Comparison of ENCODE assay signal across 14 mouse cellular contexts in the genomic region with DNA sequence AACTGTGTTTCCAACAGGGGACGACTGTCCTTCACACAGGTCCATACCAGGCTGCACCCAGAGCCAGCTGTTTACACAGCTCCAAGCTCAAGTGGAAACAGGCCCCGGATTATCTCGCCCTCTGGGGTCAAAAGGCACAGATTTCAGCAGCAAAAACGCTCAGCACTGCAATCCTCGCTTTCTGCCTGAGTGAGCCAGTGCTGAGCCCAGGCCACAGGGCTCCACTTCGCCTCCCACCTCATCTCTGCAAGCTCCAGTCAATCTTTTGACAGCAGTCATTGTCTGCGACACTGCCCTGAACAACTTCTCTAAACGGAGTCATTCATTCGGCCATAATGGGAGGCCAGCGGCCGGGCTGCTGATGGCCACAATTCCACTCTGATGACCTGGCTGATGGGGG. TPM values are rescaled to one million over a fixed set of nuclear protein-coding genes. Genes with fewer than 3 reads are reported as not detected.
DNase-seq lines count a peak whose midpoint lies in the region; ATAC-seq lines count a peak whose summit lies in the region.
"Had no signal": no experiment of that assay in that cellular context is flagged by ENCODE, and none has a peak within 500 bp of the region (broad histone marks: within the 10 kb centered on the region; RNA-seq: fewer than 3 reads in every experiment).

No protein-coding gene starts in this region.

- H3K9ac ChIP-seq in forebrain, embryonic 12.5 days = no peak overlapping the region
- no peak overlapping the region for H3K9ac ChIP-seq in forebrain, embryonic 13.5 days
- no peak overlapping the region for H3K9ac ChIP-seq in liver, embryonic 11.5 days (ENCODE audit: low read depth, low read length)
- H3K9ac ChIP-seq in heart, embryonic 12.5 days = no peak overlapping the region

- no peaks in the 10 kb centered on the region for H3K9me3 ChIP-seq in forebrain, embryonic 12.5 days
- H3K9me3 ChIP-seq in forebrain, embryonic 13.5 days (replicated peaks) = no peaks in the 10 kb centered on the region
- H3K9me3 ChIP-seq in liver, embryonic 11.5 days (ENCODE audit: control insufficient read depth, low read length) = 0 out of 2 replicates have a peak, but pooled peaks cover 2% of the 10 kb centered on the region
- no peaks in the 10 kb centered on the region for H3K9me3 ChIP-seq in heart, embryonic 12.5 days (replicated peaks)

- peak; percentile 10 for DNase-seq in ovary, postnatal 36 days (ENCODE audit: low spot score)
- DNase-seq in ovary, postnatal 10 days (ENCODE audit: low spot score) = no peak
- no peak for DNase-seq in liver, embryonic 11.5 days (ENCODE audit: low spot score)
- peak; percentile 84 for DNase-seq in yolk sac, embryonic 10.5 days (ENCODE audit: low spot score)
- no peak for DNase-seq in right cerebral cortex, postnatal 10 days (ENCODE audit: low spot score in 2 of 2)
- DNase-seq: cerebellum, adult 8-10 months; layer of hippocampus, adult 9-11 months; lung, postnatal 36 days; right cerebral cortex, adult 18-20 months; thymus, postnatal 14 days had no signal

- H3K36me3 ChIP-seq in forebrain, embryonic 12.5 days (replicated peaks) = no peaks in the 10 kb centered on the region
- no peaks in the 10 kb centered on the region for H3K36me3 ChIP-seq in forebrain, embryonic 13.5 days (ENCODE audit: poor library complexity, severe bottlenecking)
- H3K36me3 ChIP-seq in liver, embryonic 11.5 days (ENCODE audit: control insufficient read depth, insufficient read depth, low read length) = no peaks in the 10 kb centered on the region
- no peaks in the 10 kb centered on the region for H3K36me3 ChIP-seq in heart, embryonic 12.5 days

- H3K27ac ChIP-seq in forebrain, embryonic 12.5 days = no peak overlapping the region
- H3K27ac ChIP-seq in forebrain, embryonic 13.5 days = no peak overlapping the region
- H3K27ac ChIP-seq in liver, embryonic 11.5 days (ENCODE audit: low read depth, low read length) = 0 out of 2 replicates have a peak overlapping the region, but pooled peaks have one; percentile 0
- H3K27ac ChIP-seq in heart, embryonic 12.5 days (ENCODE audit: poor library complexity, severe bottlenecking) = no peak overlapping the region

- peaks cover 19% of the 10 kb centered on the region for H3K4me1 ChIP-seq in forebrain, embryonic 12.5 days
- H3K4me1 ChIP-seq in forebrain, embryonic 13.5 days = 0 out of 2 replicates have a peak, but pooled peaks cover 6% of the 10 kb centered on the region
- H3K4me1 ChIP-seq in liver, embryonic 11.5 days (replicated peaks; ENCODE audit: control insufficient read depth, insufficient read depth, low read length) = peaks cover 3% of the 10 kb centered on the region; the same call in 1 of the 2 replicates
- no peaks in the 10 kb centered on the region for H3K4me1 ChIP-seq in heart, embryonic 12.5 days (replicated peaks)

- no peak overlapping the region for H3K4me3 ChIP-seq in forebrain, embryonic 12.5 days (replicated peaks)
- no peak overlapping the region for H3K4me3 ChIP-seq in forebrain, embryonic 13.5 days
- no peak overlapping the region for H3K4me3 ChIP-seq in liver, embryonic 11.5 days (ENCODE audit: low read depth, low read length)
- H3K4me3 ChIP-seq in heart, embryonic 12.5 days = no peak overlapping the region

- peaks cover 28% of the 10 kb centered on the region for H3K27me3 ChIP-seq in forebrain, embryonic 12.5 days
- peaks cover 3% of the 10 kb centered on the region; the same call in 1 of the 2 replicates for H3K27me3 ChIP-seq in forebrain, embryonic 13.5 days
- H3K27me3 ChIP-seq in liver, embryonic 11.5 days (replicated peaks; ENCODE audit: control insufficient read depth, insufficient read depth, low read length) = no peaks in the 10 kb centered on the region
- peaks cover 40% of the 10 kb centered on the region for H3K27me3 ChIP-seq in heart, embryonic 12.5 days (replicated peaks)

- ATAC-seq in forebrain, embryonic 12.5 days (ENCODE audit: low FRiP score) = peak; percentile 39; the same call in 1 of the 2 replicates
- no peak for ATAC-seq in forebrain, embryonic 13.5 days
- peak; percentile 68 for ATAC-seq in liver, embryonic 11.5 days (replicated peaks; ENCODE audit: low FRiP score)
- ATAC-seq in heart, embryonic 12.5 days (ENCODE audit: insufficient number of reproducible peaks, low FRiP score) = no peak

- 4% methylated on average over 11 of the region's 11 CpGs for WGBS in forebrain, embryonic 12.5 days
- 4% methylated on average over 11 of the region's 11 CpGs for WGBS in forebrain, embryonic 13.5 days
- WGBS in liver, embryonic 11.5 days = 34% methylated on average over 11 of the region's 11 CpGs
- 27% methylated on average over 11 of the region's 11 CpGs for WGBS in heart, embryonic 12.5 days

- H3K4me2 ChIP-seq in forebrain, embryonic 12.5 days = no peak overlapping the region
- H3K4me2 ChIP-seq in forebrain, embryonic 13.5 days = no peak overlapping the region
- H3K4me2 ChIP-seq in liver, embryonic 11.5 days = no peak overlapping the region
- H3K4me2 ChIP-seq in heart, embryonic 12.5 days = no peak overlapping the region

RNA-seq across cellular contexts. Expression of gene Hmx1, which starts 36.3 kb away (rescaled TPM):
- polyA plus RNA-seq in forebrain, embryonic 12.5 days (2016; fragmentation: Nextera tagmentation; extraction: Ambion mirVana) = 0.51 and 0.86 TPM in 2 replicates
- polyA plus RNA-seq in forebrain, embryonic 13.5 days (2015; fragmentation: Nextera tagmentation; extraction: Ambion mirVana) = not detected in 2 replicates
- polyA plus RNA-seq in liver, embryonic 11.5 days (2014; fragmentation: Nextera tagmentation; extraction: Ambion mirVana) = not detected in 2 replicates
- not detected in 2 replicates for polyA plus RNA-seq in heart, embryonic 12.5 days (2016; fragmentation: Nextera tagmentation; extraction: Ambion mirVana)
- polyA plus RNA-seq: heart, embryonic 14.5 days had no signal

Comparison
In these comparisons a context has a peak if more than half of its experiments do, and no peak if none do; other contexts are left out.
1. ATAC-seq: peak in forebrain, embryonic 12.5 days (single experiment) and liver, embryonic 11.5 days (single experiment); none in forebrain, embryonic 13.5 days (single experiment) and heart, embryonic 12.5 days (single experiment).
2. DNase-seq: peak in ovary, postnatal 36 days (single experiment) and yolk sac, embryonic 10.5 days (single experiment); none in ovary, postnatal 10 days (single experiment), liver, embryonic 11.5 days (single experiment) and right cerebral cortex, postnatal 10 days (0 of 2).